Mouse (Mus musculus) heart, adult 8-10 months (tissue): Measurements from ENCODE around the gene Tm9sf4. TPM values are rescaled to one million over a fixed set of nuclear protein-coding genes. Genes with fewer than 3 reads are reported as not detected.
A peak's percentile ranks its signal among the peaks of the same experiment; 100 is the strongest.

Experiments used
- DNase-seq: peaks from one replicate; pipeline ENCODE4 v3.0.0; 2022; ENCODE audit warnings: low spot score
- total RNA-seq, 4 experiments: library from RNA; stranded (reverse); gene quantifications; 2 replicates each; pipeline ENCODE4 v1.2.4; 2022

Tm9sf4 gene
- total RNA-seq = 10 to 100 TPM; 41.9 to 50.0 (median 45.1) TPM

GRCm38 (mm10) chr2:153160844-153161683, at the start of gene Tm9sf4:
Gene Tm9sf4, plus strand, starts transcription at chr2:153161303.
- peak; percentile 95 for DNase-seq

DNA sequence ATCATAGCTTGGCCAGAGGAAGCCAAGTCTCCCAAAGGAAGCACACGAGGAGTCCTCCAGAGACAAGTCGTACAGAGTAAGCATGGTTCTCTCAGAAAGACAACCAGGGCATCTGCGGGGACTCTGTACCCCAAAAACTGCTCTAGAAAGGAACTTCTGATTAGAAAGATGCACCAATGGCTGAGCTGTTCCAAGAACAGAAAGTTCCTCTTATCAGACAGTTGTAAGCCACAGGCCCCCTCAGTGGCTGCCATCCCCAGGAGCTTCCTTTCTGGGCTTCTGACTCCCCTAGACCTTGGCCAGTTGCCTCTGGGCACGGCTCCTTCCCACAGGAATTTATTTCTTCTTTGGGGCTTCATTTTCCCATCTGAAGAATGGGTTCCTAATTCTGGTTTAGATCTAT, 45.4 kb upstream of the Tm9sf4 start:
- no peak for DNase-seq

GRCm38 (mm10) chr2:153117051-153117486, 44.0 kb upstream of the Tm9sf4 start:
- peak; percentile 28 for DNase-seq

GRCm38 (mm10) chr2:153119488-153119887, 41.6 kb upstream of the Tm9sf4 start:
- no peak for DNase-seq

GRCm38 (mm10) chr2:153120126-153120525, 41.0 kb upstream of the Tm9sf4 start:
- no peak for DNase-seq

DNA sequence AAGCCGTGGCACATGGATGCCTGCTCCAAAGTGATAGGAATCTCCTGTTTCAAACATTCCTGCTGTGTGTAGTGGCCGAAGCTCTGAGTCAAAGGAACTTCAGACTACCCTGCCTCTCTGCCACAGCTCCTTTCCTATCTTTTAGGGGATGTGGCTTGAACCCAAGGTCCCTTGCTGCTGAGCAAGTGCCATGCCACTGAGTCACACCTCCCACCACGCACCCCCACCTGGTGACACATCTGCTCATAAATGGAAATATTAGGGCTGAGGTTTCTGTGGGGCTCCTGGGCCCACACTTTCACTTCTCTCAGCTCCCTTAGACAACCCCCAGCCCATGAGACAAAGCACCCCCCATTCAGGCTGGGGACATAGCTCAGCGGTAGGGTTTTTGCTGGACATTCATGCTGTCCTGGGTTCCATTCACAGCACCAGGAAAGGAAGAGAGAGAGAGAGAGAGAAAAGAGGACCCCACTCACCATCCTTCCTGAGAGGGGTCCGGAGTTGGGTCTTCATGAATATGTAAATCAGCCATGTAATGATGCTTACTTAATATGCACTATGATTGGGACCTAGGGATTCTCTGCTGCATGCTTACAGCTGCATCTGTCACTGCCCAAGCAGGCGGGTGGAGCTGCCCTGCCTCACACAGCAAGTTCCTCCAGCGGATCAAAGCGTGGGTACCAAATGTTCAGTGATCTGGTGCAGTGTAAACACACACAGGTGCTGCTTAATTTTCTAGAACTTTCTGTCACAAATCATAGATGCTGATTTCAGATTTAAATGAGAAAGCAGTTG, 39.1 kb upstream of the Tm9sf4 start:
- no peak for DNase-seq

DNA sequence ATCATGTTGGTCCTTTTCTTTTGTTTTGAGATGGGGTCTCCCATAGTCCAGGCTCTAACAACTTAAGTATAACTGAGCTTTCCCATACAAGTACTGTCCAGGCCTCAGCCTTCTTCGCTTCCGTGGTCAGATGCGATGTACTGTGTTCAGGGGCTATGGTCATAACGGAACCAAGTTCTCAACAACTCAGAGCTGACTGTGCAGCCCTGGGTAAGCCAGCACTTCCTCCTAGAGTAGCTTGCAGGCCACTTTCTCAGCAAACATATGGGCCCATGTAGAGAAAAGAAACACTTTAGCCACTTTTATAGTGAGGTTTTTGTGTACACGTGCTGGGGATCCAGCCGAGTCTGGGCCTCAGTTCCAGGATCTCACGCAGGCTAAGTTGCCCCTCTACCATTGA, 38.4 kb upstream of the Tm9sf4 start:
- DNase-seq = no peak

DNA sequence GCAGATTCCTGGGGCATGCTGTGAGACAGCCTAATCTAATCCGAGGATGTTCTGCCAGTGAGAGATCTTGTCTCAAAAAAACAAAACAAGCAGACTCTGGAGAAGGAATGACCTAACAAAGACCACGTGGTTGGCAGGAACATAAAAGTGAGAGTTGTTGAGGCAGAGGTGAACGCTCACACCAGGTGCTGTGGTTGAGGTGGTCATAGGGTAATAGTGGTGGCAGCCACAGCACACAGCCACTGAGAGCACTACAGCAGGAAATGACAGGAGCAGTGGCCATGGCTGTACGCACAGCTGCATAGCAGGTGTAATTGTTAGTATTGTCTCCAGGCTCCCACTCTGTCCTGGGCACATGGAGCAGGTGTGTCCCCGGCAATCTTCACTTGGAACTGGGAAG, 35.2 kb upstream of the Tm9sf4 start:
- DNase-seq = no peak

- no peak for DNase-seq
Measured at GRCm38 (mm10) chr2:153131019-153131418, 30.1 kb upstream of the Tm9sf4 start.

GRCm38 (mm10) chr2:153134237-153134636, 26.9 kb upstream of the Tm9sf4 start:
- DNase-seq = no peak

DNA sequence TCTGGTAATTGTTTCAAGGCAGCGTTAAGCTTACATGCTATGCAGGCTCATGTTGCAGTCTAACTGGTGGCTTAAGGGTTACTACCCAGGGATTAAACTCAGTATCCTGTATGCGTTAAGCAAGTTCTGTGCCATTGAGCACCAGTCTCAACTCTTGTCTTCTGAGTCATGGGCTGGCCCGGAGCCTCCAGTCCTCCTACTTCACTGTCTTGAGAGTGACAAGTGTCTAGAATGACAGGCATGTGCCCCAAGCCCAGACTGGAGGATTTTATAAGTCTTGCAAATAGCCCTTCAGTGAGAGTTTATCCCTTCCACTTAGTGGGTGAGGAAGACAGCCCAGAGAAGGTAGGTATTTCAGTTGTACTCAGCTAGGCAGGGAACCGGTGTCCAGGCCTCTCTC, 24.9 kb upstream of the Tm9sf4 start:
- DNase-seq = no peak

- DNase-seq = no peak
Measured at GRCm38 (mm10) chr2:153139158-153139557, 21.9 kb upstream of the Tm9sf4 start.

DNA sequence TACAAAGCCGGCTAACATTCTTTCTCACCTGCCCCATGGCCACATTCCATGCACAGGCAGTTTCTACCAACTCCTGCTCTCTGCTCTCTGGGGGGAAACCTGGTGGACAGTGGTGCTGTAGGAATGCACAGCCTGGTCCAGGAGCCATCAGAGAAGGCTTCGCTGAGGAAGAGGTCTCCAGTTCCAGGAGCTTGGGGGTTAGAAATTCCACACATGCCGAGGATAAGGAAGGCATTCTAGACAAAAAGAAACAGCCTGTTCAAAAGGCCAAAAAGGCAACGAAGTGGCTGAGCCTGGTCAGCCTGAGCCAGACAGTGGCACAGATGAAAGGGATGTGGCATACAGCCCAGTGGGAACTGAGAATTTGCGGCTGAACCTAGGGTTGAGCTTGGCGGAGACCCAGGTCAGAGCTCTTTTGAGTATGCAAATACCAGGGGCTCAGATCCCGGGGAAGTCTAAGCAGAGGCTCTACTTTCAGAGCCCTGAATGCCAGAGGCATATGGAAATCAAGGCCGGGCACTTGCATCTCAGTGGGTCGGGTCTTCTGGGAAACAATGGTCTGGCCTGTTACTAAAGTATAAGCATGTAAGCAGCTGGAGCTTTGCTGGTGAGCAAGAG, 21.0 kb upstream of the Tm9sf4 start:
- no peak for DNase-seq

- DNase-seq = peak; percentile 35
Measured at GRCm38 (mm10) chr2:153142620-153143199, 18.4 kb upstream of the Tm9sf4 start.

- no peak for DNase-seq
Measured at GRCm38 (mm10) chr2:153145346-153145745, 15.8 kb upstream of the Tm9sf4 start.

DNA sequence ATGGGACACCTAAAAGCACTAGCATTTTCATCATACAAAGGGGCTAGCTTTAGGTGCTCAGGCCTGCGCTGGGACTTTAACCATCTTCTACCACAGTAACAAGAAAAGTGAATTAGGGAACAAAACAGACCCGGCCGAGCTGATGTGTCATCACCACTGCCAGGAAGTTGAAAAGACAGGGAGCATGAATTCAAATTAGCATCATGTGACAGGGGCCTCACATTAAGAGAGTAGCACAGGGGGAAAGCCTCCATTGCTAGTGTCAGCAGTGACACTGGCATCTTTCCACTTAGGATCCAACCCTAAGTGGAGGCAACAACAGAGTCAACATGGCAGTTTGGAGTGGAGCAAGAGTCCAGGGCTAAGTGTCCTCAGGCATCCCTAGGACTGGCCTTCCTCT, 13.9 kb upstream of the Tm9sf4 start:
- no peak for DNase-seq

GRCm38 (mm10) chr2:153147715-153148114, 13.4 kb upstream of the Tm9sf4 start:
- peak; percentile 74 for DNase-seq

DNA sequence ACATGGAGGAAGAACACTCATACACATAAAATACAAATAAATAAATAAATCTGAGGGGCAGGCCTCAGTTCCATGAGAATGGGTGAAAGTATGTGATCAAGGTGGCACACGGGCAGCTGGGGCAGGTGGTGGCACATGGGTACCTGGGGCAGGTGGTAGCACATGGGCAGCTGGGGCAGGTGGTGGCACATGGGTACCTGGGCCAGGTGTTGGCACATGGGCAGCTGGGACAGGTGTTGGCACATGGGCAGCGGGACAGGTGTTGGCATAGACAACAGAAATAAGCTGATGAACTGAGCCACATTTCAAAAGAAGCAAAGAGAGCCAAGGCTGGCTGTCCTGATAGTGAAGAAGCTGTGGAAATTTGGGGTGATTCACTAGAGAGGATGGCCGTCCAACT, 11.4 kb upstream of the Tm9sf4 start:
- no peak for DNase-seq

- no peak for DNase-seq
Measured at GRCm38 (mm10) chr2:153151026-153151425, 10.1 kb upstream of the Tm9sf4 start.

DNA sequence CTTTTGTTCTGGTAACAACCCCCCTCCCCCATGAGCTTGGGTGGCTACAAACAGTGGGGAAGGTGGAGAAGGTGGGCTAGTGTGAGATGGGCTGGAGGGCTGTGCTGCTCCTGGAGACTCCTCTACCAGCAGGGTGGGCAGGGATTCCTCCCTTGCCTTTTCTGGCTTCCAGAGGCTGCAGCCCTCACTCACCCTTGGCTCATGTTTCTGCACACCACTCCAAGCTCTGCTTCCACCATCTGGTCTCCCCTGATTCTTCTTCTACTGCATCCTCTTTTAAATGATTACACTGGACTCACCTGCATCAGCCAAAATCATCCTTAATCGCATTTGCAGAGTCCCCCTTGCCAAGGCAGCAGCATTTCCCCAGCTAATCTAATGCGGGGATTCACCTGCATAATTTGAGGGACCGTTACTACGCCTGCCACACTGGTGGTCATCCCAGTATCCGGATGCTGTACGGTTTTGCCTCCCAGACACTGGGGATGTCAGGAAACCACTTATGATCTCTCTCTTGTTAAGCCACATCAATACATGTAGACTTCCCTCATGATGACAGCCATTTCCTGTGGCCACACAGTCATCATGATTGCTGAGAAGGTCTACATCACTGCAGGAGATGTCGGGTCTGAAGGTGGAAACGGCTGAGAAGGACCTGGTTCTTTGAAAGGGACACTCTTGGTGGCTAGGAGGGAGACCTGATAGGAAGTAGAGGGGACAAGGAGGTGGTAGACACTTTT, 9.0 kb upstream of the Tm9sf4 start:
- no peak for DNase-seq

DNA sequence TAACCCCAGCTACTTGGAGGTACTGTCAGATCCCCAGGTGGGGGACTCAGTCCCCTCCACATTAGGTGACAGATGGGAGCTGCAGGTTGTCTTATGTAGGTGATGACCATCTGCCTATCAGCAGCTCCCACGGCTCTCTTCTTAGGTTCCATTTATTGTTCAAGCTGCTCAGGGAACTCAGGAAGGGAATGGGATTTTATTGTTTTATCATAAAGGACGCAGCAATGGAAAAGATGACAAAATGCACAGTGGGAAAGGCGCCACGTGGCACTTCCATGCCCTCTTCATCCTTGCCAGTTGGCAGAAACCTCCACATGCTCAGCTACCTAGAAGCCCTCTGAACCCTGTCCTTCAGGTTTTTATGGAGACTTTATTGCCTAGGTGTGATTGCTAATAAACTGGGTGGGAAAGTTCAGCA, 8.1 kb upstream of the Tm9sf4 start:
- DNase-seq = no peak
